In the genomic region with DNA sequence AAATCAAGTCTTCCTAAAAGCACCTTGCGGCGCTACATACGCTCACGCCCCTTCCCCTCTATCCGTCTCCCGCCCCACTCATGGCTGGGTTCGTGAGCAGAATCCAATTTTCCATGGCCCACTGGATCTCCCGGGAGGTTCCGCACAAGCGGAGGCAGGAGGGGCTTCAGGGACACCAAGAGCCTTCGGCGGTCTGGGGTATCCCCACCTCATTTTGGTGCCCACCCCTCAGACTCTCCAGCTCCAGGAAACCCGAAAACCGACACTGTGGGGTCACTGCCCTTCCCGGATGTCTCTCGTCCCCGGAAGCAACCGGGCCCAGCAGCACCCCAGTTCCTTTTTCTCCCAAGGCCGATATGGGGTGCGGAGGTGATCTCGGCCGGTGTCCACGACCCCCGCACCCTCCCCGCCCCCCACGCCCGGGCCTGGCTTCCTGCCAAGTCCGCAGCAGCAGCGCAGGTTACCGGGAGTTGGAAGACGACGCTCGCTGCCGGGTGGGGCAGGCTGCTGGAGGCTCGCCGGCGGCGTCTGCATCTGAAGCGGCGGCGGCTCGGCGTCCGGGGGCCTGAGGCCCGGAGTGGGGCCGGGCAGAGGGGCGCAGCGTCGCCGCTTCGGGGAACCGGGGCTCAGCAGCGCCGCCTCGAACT, we compare ENCODE assay signal across 8 mouse cellular contexts. TPM values are rescaled to one million over a fixed set of nuclear protein-coding genes. Genes with fewer than 3 reads are reported as not detected.
DNase-seq lines count a peak whose midpoint lies in the region; ATAC-seq lines count a peak whose summit lies in the region.

No protein-coding gene starts in this region.

- DNase-seq in layer of hippocampus, adult 9-11 months = peak; percentile 22
- DNase-seq in layer of hippocampus, adult 18-20 months (ENCODE audit: low spot score in 2 of 2) = no peak
- peak; percentile 23 for DNase-seq in NIH3T3 (ENCODE audit: low read depth)
- DNase-seq in heart, postnatal 4 days = peak; percentile 58
- peak; percentile 57 for DNase-seq in left cerebral cortex, postnatal 4 days
- DNase-seq in midbrain, embryonic 14.5 days = peak; percentile 70
- peak; percentile 9 for DNase-seq in yolk sac, embryonic 10.5 days (ENCODE audit: low spot score)

- ATAC-seq in embryonic facial prominence, embryonic 12.5 days (ENCODE audit: insufficient number of reproducible peaks, insufficient read depth, low FRiP score, low TSS enrichment) = peak; percentile 83; the same call in 1 of the 2 replicates
- peak; percentile 80 for ATAC-seq in midbrain, embryonic 14.5 days (ENCODE audit: low FRiP score, low TSS enrichment)

- H3K9ac ChIP-seq in embryonic facial prominence, embryonic 12.5 days = peak overlapping the region; percentile 89
- peak overlapping the region; percentile 95 for H3K9ac ChIP-seq in midbrain, embryonic 14.5 days (replicated peaks; ENCODE audit: low read length)

- H3K36me3 ChIP-seq in embryonic facial prominence, embryonic 12.5 days = no peaks in the 10 kb centered on the region
- no peaks in the 10 kb centered on the region for H3K36me3 ChIP-seq in midbrain, embryonic 14.5 days (ENCODE audit: control insufficient read depth, insufficient read depth, low read length)

- peak overlapping the region; percentile 98 for H3K4me3 ChIP-seq in embryonic facial prominence, embryonic 12.5 days
- H3K4me3 ChIP-seq in midbrain, embryonic 14.5 days (replicated peaks; ENCODE audit: low read depth, low read length) = peak overlapping the region; percentile 100

- H3K4me1 ChIP-seq in embryonic facial prominence, embryonic 12.5 days = peaks cover 8% of the 10 kb centered on the region
- H3K4me1 ChIP-seq in midbrain, embryonic 14.5 days (ENCODE audit: control insufficient read depth, insufficient read depth, low read length) = peaks cover 22% of the 10 kb centered on the region

- under 1% methylated on average over 55 of the region's 55 CpGs for WGBS in embryonic facial prominence, embryonic 12.5 days
- 0% methylated on average over 55 of the region's 55 CpGs for WGBS in midbrain, embryonic 14.5 days

- peak overlapping the region; percentile 93 for H3K27ac ChIP-seq in embryonic facial prominence, embryonic 12.5 days
- peak overlapping the region; percentile 93 for H3K27ac ChIP-seq in midbrain, embryonic 14.5 days (replicated peaks; ENCODE audit: low read depth, low read length)

- no peaks in the 10 kb centered on the region for H3K9me3 ChIP-seq in embryonic facial prominence, embryonic 12.5 days
- no peaks in the 10 kb centered on the region for H3K9me3 ChIP-seq in midbrain, embryonic 14.5 days (ENCODE audit: control insufficient read depth, low read length)

- intact Hi-C loops in left cerebral cortex, postnatal 4 days (cut with DNase I) = loop anchor here (2.0 kb wide), 1 partner anchor 149 kb away; no protein-coding TSS in a partner anchor

- 0 out of 2 replicates have a peak, but pooled peaks cover 4% of the 10 kb centered on the region for H3K27me3 ChIP-seq in embryonic facial prominence, embryonic 12.5 days
- H3K27me3 ChIP-seq in midbrain, embryonic 14.5 days (ENCODE audit: control insufficient read depth, insufficient read depth, low read length) = no peaks in the 10 kb centered on the region

- peak overlapping the region; percentile 76 for H3K4me2 ChIP-seq in embryonic facial prominence, embryonic 12.5 days (replicated peaks)
- peak overlapping the region; percentile 77 for H3K4me2 ChIP-seq in midbrain, embryonic 14.5 days (ENCODE audit: low read length)

RNA-seq across cellular contexts. Expression of a gene that starts 0.5 kb away (rescaled TPM):
- 10 to 100 TPM; 53.8 to 61.3 TPM for total RNA-seq in layer of hippocampus, adult 18-20 months (2021)
- polyA plus RNA-seq in embryonic facial prominence, embryonic 12.5 days (2016; fragmentation: Nextera tagmentation; extraction: Ambion mirVana) = 67.5 and 70.0 TPM in 2 replicates
- total RNA-seq in heart, postnatal 4 days (2021) = 10 to 100 TPM; 46.2 to 46.7 TPM
- total RNA-seq in left cerebral cortex, postnatal 4 days (2021) = 10 to 100 TPM; 46.5 to 46.9 TPM
- polyA plus RNA-seq in midbrain, embryonic 14.5 days (2014; fragmentation: Nextera tagmentation; extraction: Ambion mirVana) = 83.4 and 96.0 TPM in 2 replicates

RNA-seq across cellular contexts. Expression of a gene that starts 31.6 kb away (rescaled TPM):
- total RNA-seq in layer of hippocampus, adult 18-20 months (2021) = 100 to 1,000 TPM; 198 to 204 TPM
- 324 and 329 TPM in 2 replicates for polyA plus RNA-seq in embryonic facial prominence, embryonic 12.5 days (2016; fragmentation: Nextera tagmentation; extraction: Ambion mirVana)
- 100 to 1,000 TPM; 273 to 301 TPM for total RNA-seq in heart, postnatal 4 days (2021)
- total RNA-seq in left cerebral cortex, postnatal 4 days (2021) = 100 to 1,000 TPM; 134 to 138 TPM
- 428 and 578 TPM in 2 replicates for polyA plus RNA-seq in midbrain, embryonic 14.5 days (2014; fragmentation: Nextera tagmentation; extraction: Ambion mirVana)

RNA-seq across cellular contexts. Expression of a gene that starts 38.1 kb away (rescaled TPM):
- under 1 TPM in 1 of 2 experiments, not detected in 1; 0.23 TPM for total RNA-seq in layer of hippocampus, adult 18-20 months (2021)
- polyA plus RNA-seq in embryonic facial prominence, embryonic 12.5 days (2016; fragmentation: Nextera tagmentation; extraction: Ambion mirVana) = 0.75 and 1.6 TPM in 2 replicates
- total RNA-seq in heart, postnatal 4 days (2021) = under 1 TPM; 0.41 to 0.77 TPM
- total RNA-seq in left cerebral cortex, postnatal 4 days (2021) = 1 to 10 TPM in 1 of 2 experiments, under 1 TPM in 1; 0.95 to 1.5 TPM
- 0.61 and 1.4 TPM in 2 replicates for polyA plus RNA-seq in midbrain, embryonic 14.5 days (2014; fragmentation: Nextera tagmentation; extraction: Ambion mirVana)

Comparison
In these comparisons a context has a peak if more than half of its experiments do, and no peak if none do; other contexts are left out.
1. DNase-seq: peak in layer of hippocampus, adult 9-11 months (single experiment), NIH3T3 (single experiment), heart, postnatal 4 days (single experiment), left cerebral cortex, postnatal 4 days (single experiment), midbrain, embryonic 14.5 days (single experiment) and yolk sac, embryonic 10.5 days (single experiment); none in layer of hippocampus, adult 18-20 months (0 of 2).